Mouse (Mus musculus) 416B (cell line): ENCODE results near the gene Ltbp1.

Experiments
- DNase-seq: peaks from one replicate; pipeline ENCODE4 v3.0.0; 2011; ENCODE audit warnings: low read depth

Gene Ltbp1

DNA sequence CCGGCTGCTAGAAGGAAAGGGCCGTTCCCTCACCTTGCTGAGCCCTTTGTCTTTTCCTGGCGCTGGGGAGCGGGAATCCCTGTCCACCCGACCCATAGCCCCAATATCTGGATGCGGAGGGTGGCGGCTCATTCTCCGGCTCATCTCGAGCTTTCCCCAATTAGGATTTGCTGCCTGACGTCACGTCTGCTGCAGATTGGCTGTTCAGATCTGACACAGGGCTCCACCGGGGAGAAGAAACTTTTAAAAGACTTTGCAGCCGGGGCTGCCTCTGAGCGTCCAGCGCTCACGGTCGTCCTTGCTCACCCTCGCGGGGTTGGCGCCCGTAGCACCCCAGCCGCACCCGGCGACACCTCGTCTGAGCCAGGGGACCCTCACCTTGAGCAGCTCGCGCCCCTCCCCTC is at the start of gene Ltbp1:
Gene Ltbp1 (plus strand): TSS at position 288 of the 404 bp plus-strand sequence.
- no peak for DNase-seq

DNA sequence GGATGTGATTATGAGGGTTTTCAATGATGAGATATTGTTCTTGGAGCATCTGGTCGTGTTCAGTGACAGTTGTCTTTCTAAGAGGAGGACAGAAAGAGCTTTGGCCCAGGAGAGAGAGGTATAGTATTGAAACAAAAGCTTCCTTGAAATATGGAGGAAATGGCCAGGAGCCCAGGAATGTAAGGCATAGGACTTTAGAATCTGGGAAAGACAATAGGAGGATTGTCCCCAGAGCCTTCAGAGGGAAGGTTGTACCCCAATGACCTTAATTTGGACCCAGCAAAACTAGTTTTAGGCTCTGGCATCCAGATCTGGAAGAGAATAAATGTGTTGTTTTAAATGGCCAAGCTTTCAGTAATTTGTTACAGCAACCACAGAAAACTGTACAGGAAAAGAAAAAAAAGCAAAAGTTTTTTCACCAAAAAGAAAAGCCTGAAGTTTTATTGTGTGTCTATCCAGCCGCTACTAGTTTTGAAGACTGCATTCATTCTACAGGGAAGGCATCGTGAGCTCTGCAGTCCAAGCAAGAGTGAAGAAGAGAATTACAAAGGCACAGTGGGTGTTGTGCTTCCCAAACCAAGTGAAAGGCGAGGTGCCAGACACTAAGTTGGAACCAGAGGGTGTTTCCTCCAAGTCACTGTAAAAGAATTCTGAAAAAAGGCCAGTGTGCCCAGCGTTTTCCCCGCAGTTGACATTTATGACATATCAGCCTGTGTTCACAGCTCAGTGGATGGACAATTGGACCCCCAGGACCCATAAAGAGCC is 45.7 kb upstream of the Ltbp1 start:
- no peak for DNase-seq

DNA sequence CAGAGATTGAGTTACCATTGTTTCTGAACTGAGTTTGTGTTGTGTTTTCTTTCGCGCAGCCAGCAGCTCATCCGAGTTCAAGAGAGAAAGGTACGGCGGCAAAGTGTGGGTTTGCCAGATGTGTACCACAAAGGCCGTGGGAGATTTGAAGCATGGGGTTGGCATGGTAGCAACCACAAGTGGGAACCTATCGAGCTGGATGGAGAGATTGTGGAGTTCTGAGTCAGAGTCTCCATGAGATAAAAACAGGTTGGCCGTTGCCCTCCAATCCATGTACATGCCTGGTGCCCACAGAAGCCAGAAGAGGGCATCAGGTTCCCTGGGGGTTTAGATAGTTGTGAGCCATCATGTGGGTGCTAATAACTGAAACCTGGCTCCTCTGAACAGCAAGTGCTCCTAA is 42.1 kb upstream of the Ltbp1 start:
- DNase-seq, result peak; percentile 74

DNA sequence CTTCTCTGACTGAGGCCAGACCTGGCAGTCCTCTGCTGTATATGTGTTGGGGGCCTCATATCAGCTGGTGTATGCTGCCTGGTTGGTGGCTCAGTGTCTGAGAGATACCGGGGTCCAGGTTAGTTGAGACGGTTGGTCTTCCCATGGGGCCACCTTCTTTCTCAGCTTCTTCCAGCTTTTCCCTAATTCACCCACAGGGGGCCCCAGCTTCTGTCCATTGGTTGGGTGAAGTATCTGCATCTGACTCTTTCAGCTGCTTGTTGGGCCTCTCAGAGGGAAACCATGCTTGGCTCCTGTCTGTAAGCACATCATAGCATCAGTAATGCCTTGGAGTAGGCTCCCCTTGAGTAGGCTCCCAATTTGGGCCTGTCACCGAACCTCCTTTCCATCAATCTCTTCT is 41.5 kb upstream of the Ltbp1 start:
- no peak for DNase-seq

DNA sequence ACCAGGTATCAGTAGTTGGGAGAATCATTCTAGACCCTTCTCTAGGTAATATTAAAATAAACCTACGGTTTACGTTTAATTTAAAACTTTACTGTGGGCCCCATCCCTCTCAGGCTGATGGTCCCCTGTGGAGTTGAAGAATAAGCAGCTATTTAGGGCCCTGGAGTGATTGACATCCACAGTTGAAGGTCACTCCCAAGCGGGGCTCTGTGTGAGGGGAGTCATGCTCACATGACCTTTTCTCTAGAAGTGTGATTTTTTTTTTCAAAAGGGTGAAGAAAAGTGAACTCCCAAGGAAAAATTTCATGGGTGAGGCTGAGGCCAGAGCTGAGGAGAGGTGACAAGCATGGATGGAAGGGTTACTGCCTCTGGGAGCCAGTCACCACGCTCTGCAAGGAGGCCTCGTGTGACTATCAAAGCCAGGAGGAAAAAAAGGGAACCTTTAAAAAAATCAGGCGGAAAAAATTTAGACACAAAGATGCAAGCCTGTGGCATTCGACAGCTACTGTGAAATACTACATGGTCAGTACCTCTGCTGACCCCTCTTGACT is 38.0 kb upstream of the Ltbp1 start:
- no peak for DNase-seq

DNA sequence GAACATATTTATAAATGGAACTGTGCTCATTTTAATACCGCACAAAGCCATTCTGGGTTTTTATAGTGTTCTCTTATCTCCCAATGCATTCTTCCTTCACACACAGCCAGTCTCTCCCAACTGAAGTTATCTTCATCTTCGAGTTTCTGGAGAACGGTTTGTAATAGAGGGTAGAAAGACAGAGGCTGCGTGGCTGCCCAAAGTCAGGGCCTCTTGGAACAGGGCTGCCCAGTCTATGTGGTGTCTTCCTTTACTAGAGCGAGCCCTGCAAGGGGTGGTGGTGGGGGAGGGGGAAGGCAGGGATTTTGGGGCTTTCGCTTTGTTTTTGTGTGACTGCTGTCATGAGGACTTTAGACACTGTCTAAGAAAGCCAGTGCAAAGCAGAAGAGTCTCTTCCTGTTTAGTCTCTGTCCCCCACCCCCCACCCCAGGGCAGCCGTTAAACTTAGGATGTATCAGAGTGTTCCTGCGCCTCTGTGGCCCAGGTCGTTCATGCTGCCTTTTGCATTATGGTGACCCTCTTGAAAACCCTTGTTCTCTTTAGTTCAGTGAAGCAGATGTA is 37.1 kb upstream of the Ltbp1 start:
- DNase-seq, result no peak

DNA sequence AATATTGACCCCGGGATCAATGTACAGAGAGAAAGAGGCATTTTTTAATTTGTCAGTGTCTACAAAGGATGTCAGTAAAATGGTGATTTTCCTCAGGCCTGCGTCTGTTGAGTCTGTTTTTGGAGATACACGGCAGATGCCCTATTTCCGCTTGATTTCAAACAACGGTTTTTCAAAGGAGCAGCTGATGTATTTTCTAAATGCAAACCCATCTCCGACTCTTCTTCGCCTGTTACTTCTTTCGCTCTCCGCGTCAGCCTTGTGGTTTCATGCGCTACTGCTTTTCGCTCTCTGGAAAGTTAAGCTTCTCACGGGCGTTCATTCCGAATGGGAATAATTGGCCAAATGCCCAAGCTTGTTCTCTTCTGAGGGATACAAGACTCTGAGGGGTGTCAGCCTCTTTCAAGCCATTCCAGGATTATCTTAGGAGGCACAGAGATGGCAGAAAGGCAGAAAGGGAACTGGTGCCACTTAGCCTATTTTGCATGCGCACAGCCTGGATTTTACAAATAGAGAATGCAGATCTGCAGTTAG is 36.6 kb upstream of the Ltbp1 start:
- no peak for DNase-seq

DNA sequence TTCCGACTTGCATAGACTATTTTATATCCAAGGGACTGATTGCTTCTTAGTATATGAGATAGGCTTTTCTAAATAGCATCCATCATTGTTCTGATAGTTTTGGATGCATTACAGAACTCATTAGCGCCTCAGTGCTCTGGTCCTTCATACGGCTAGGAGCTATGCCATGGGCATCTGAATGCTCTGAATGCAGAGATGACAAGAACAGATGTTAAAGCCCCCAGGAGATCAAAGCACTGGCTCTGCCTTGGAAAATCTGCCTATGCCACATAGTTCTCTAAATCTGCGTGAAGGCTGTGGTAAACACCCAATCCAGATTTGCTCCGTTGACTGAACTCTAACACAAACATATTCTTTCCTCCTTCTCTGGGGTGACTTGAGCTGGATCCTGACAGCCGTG is 30.2 kb upstream of the Ltbp1 start:
- DNase-seq, result no peak

DNA sequence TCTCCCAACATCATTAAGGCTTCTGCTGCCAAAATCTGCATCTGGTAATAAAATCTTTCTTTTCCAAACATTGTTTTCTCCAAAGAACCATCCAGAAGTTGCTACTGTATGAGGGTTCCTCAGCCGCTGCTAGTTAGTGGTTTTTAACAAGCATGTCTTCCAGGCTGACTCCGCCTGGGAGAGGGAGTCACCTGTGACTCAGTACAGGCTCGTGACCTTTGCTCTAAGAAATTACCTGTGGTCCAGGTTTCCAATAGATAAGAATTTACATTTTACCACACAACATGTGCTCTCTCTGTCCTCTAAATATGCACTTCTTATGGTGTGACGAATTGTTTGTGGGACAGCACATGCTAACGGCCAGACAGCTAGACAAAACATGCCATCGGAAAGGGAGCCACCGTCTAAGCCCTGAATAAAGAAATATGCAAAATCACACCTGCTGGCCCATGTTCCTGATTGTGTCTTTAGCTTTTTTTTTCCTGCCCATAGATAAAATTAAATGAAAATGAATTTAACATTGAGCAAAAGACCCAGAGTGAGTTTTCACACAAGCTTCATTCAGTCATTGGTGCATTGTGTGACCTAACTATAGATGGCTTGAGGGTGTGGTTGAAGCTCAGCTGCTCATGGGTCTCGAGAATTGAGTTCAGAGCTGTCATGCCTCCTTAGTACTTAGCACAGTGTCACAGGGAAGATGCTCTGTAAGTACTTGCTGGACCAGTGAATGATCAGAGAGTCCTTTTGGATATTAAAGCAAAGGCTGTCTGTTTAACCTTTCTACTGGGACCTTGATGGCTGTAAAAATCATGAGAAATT is 29.0 kb upstream of the Ltbp1 start:
- no peak for DNase-seq

DNA sequence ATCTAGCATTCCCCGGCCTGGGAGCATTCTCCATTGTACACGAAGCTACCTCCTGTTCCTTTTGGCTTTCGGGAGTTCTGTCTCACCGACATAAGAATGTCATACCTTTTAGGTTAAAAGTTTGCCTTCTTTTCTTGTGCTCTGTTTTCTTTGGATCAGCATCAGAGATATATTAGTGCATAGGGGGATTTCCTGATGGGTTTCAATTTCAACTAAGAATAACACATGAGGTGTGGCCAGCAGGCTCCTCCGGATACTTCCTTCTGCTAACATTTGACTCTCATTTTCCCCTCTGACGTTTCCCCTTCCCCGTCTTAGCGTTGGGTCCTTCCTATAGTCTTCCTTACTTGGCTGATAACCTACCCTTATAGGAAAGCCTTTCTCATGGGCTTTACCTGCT is 25.6 kb upstream of the Ltbp1 start:
- no peak for DNase-seq

DNA sequence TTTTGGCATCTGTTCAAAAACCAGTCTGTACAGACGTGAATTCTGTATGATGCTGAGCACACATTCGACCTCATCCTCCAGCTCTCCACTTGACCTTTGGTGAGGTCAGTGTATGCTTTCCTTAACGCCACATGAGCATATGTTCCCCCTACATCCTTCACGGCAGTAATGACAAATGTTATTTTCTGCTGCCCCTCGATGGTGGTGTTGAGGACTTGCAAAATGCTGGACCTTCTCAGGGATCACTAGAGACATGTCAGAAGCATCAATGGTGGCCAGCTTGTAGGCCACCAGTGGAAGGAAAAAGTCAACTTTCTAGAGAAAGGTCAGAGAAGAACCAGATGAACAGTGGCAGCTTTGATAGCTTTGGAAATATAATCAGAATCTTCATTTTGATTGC is 23.7 kb upstream of the Ltbp1 start:
- DNase-seq, result no peak

DNA sequence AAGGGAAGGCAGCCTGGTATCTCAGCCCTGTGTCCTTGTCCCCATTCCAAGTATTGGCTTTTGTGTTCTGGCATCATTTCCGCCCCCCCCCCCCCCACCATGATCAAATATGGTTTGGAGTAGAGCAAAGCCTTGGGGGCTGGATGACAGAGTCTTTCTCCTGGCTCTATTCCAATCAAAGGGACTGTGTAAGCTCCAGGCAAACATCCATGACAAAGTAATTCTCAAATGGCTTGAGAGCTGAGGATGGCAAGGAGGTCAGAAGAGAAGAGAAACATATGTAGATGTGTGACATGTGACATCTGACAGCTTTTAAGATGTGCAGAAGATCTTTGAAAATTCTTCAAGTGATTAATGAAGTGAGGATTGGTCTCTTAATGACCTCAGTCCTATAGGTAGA is 22.5 kb upstream of the Ltbp1 start:
- DNase-seq, result no peak

DNA sequence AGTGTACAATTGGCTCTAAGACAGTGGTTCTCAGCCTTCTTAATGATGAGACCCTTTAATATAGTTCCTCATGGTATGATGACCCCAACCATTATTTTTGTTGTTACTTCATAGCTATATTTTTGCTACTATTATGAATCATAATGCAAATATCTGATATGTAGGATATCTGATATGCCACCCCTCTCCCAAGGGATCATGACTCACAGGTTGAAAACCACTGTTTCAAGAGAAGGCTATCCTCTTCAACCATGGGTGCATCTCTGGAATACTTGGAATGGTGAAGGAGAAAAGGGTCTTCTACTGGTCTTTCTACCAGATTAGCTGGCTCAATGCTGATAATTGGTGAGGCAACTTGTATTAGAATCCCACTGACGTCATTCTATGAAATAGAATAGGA is 21.3 kb upstream of the Ltbp1 start:
- no peak for DNase-seq

DNA sequence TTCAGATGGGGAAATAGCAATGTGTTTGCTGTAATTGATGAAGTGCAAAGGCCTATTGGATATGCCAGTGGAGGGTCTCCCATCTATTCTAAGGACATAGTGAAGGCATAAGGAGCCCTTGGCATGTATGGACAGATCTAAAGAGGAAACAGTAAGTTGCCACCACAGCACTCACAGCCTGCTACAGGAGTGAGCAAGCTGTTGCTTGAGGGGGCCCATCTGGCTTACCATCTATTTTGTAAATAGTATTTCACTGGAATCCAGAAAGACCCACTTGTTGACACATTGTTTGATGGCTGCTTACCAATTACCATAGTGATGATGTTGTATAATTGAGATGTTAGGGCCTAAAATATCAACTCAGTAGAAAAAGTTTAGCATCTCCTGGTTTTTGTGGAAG is 20.7 kb upstream of the Ltbp1 start:
- DNase-seq, result no peak

DNA sequence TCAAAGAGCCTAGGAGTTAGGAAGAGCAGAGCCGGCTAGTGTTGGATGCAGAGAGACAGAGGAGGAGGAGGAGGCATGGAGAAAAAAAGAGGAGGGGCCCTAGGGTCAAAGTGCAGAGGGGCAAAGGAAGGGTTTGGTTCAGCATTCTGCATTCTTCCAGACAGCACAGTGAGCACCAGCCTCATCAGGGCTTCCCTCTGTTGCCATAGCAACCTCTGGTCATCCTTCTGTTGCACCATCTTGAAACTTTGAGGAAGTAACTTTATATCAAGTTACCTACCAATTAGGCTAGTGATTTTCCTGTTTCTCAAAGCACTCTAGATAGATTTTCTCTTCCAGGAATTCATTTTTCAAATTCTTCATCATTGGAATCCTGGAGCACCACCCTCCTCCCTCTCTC is 18.3 kb upstream of the Ltbp1 start:
- peak; percentile 63 for DNase-seq

DNA sequence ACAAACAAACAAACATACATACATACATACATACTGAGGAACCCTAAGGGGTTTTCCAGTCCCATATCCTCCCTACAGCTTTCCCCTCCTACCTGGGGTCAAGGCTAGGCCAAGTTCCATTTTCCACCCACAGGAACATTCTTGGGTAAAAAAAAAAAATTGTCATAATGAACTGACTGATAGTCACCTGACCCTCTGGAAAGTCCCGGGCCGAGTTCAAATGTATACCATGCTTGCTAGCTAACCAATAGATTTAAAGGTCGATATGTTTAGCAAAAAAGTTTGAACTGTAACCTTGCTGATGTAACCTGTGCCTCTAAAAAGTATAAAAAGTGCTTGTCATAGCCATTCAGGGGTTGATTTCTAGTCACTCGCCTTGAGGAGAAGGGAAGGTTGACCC is 15.7 kb upstream of the Ltbp1 start:
- DNase-seq, result no peak

DNA sequence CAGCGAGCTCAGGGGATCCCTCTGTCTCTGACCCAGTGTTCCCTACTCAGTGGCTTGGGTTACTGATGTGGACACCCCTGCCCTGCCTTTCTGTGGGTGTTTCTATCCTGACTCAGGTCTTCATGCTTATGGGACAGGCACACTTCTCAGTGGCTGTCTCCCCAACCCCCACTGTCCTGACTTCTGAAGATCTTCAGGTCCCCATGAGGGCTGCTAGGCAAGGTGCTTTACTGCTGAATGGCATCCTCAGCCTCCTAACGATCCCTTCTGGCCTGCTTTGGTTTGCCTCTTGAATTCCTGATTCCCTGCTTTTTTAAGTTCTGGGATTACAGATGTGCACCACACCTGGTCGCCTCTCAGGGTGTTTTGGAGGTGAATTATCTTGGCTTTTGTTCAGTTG is 14.8 kb upstream of the Ltbp1 start:
- no peak for DNase-seq

DNA sequence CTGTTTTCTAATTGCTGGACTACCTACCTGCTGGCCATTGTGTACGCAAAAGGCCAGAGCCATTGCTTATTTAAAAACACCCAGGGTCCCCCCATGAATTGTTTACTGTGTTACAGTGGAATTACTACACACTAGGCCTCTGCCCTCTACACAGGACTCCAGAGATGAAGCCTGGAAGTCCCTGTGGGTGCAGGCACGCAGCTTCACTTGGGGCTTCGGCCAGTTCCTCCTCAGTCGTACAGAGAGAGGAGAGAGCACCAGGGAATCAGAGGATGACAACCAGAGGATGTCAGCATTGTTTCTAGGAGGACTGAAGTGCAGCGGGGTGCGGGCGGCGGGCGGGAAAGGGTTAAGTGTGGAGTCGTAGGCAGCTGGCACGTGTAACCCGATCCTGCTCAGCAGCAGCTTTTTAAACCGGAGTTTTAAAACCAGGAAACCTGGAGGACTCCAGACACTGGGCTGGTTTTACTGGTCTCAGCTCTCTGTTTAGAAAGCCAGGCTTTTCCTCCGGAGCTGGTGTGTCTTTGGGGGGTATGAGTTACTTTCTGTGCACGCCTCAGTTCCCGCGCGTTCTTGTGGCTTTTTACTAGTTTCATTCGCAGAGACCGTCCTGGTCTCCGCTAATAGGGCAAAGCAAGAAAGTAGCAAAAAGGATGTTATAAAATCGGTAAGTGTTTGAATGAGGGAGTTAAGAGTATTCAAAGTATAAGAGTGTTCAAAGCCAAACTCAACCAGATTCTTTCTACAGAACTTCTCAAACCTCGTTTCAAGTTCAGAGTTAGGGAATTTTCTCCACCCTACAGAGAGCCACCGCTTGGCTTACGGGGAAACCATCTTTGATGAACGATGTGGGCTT is 11.4 kb upstream of the Ltbp1 start:
- peak; percentile 16 for DNase-seq

DNA sequence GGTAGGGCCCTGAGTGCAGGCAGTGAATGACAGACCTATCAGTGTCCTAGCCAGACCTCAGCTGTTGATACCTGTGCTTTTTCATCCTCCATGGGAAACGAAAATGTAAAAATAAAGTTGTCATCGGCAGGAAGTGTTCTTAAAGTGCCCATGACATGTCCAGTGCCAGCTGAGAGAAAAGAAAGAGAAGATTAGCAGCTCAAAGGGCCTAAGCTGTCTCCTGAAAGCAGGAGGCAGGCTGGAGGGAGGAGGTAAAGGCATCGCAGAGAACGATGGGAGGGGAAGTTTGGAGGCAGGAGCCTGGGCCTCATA is 10.8 kb upstream of the Ltbp1 start:
- no peak for DNase-seq

DNA sequence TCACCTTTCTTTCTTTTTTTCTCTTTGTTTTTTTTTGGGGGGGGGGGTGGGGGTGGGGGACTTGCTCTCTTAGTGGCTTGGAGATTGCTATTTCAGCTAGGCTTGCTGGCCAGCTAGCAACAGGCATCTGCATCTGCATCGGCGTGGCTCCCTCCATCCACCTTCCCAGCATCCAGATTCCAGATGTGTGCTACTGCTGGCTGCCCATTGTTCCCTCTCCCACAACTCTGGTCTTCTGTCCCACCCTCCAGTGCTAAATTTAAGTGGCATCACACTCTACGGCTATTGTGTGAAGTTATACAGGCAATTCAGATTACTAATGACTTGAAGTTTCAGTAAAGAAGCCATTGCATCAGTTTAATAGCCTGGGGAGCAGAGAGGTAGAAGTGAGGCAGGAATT is 10.1 kb upstream of the Ltbp1 start:
- DNase-seq, result no peak

DNA sequence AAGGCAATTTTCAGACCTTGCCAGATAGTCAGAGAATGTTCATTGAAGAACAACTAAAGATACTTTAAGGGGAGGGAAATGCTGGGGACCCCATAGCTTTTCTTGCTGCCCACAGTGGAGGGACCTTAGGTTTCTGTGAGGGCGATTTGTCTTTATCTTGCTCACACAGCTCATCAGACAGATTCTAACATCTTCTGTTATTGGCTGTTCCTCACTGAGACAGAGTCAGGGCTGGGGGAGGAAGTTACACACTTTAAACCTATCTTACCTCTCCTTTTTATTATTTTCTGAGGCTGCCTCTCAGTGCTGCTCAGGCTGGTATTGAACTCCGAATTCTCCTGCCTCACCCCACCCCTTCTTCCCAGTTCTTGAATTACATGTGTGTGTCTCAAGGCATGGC is 5.3 kb upstream of the Ltbp1 start:
- DNase-seq, result no peak

DNA sequence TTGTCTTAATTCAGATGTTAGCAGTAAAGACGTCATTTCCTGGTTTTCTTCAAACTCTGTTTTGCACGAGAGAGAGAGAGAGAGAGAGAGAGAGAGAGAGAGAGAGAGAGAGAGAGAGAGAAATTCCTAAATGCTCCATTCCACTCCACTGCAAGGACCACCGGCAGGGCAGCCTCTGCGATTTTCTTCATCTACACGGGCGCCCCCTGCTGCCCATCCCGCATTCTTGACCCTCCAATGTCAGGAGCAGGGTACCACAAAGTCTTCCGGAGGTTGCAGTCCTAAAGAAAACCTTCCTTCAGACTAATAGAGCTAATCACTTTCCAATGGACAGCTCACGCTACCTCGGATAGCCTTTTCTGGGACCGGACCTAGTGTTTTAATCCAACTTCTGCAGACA is 548 bp upstream of the Ltbp1 start:
- DNase-seq, result peak; percentile 38
